Mouse (Mus musculus) cerebellum, adult 18-20 months (tissue): Measurements from ENCODE around the gene Olfr142.
"Not testable (repeated sequence)": the region's sequence is repeated elsewhere in the genome, so short reads cannot be mapped to it uniquely, and the experiment has no call there.

Experiments used
- DNase-seq, 2 experiments: peaks; one replicate each; pipeline ENCODE4 v3.0.0; 2021

Gene Olfr142

DNA sequence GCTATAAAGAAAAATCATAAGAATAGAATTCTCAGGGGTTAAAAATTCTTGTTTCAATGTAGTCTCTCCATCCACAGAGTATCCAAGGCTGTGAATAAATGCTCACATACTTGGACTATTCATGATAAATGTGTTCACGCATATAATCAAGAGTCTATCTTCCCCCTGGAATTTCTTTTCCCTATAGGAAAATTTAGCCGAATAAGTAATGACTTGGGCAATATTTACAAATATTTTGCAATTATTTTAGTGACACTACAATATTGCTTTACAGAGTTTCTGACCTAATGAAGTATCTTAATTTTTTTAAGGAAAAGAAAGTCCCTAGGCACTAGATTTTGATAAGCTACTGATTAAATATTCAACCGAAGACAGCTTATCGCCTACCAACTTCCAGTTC is at the start of gene Olfr142:
Gene Olfr142, minus strand, starts transcription at position 101 of the 400 bp plus-strand sequence.
- no peak for DNase-seq

DNA sequence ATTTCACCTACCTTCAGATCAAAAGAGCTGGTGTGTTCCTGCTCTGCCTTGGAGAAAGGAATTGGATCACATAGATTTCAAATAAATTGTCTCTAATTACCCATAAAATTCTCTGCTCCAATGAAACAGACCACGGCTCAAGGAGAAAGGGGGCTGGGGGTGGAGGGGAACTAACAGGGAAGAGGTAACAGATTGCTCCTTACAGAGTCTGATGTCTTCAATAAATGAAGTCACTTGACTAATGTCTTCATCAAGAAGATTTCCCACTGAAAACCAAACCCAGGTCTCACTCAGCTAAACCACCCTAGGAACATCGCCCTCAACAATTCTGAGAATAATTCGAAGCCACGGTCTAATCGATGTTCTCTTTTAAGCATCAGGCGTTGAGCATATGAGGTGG is 35.3 kb upstream of the Olfr142 start, which contains the start of gene Olfr1272:
Gene Olfr1272, minus strand, starts transcription at position 101 of the 400 bp plus-strand sequence.
- DNase-seq: no peak

- DNase-seq: no peak
Observed at GRCm38 (mm10) chr2:90270932-90271331, 13.5 kb upstream of the Olfr142 start, which contains the start of gene Olfr1271. Gene Olfr1271 (minus strand): TSS chr2:90271032.

DNA sequence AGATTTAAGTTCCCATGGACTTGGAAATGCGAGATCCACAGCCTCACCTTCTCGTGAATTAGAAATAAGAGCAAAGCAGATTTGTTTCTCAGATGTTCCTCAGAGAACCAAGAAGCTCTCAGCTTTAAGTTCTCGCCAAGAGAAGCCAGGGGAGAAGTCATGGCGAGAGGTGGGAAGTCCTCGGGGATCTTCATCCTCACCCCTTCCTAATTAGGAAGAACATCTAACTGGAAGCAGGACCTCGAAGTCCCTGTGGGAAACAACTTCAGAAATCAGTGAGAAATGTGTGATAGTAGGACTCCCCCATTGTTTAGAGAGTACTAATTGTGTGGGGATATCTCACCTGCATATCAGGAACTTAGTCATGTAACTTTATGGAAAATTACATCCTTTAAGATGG is 33.0 kb downstream of the Olfr142 start, which contains the start of gene Olfr1506:
Gene Olfr1506, minus strand, starts transcription at position 101 of the 400 bp plus-strand sequence.
- DNase-seq: not testable (repeated sequence)
